Mouse (Mus musculus) lung, postnatal 0 days (tissue): ENCODE results near the gene Aqp9. TPM values are rescaled to one million over a fixed set of nuclear protein-coding genes. Genes with fewer than 3 reads are reported as not detected.

Source experiments
- ATAC-seq: fragments of 200-750 bp; cut with Nextera tagmentation; 2 replicates; pipeline ENCODE4 v1.8.0; 2017; ENCODE audit warnings: moderate library complexity
- DNase-seq: peaks from one replicate; pipeline ENCODE4 v3.0.0-alpha.2; 2016; ENCODE audit warnings: low spot score
- H3K27ac ChIP-seq: fragments of 300-500 bp; sonication (generic); 2 replicates; pipeline ENCODE4 v1.5.1; 2014; ENCODE audit warnings: antibody characterized with exemption, mild to moderate bottlenecking, low read length, mixed read lengths
- H3K27me3 ChIP-seq: fragments of 300-500 bp; sonication (generic); replicated peaks from 2 replicates; pipeline ENCODE4 v1.6.1; 2014; ENCODE audit warnings: low read length, mixed read lengths; ENCODE audit not compliant: insufficient read depth
- H3K36me3 ChIP-seq: fragments of 300-500 bp; sonication (generic); 2 replicates; pipeline ENCODE4 v1.6.1; 2014; ENCODE audit warnings: low read length, mixed read lengths; ENCODE audit not compliant: insufficient read depth
- H3K4me1 ChIP-seq: fragments of 300-500 bp; sonication (generic); 2 replicates; pipeline ENCODE4 v1.6.1; 2014; ENCODE audit warnings: antibody characterized with exemption, low read depth, low read length, mixed read lengths; ENCODE audit not compliant: insufficient read depth
- H3K4me2 ChIP-seq: fragments of 300-500 bp; sonication (generic); replicated peaks from 2 replicates; pipeline ENCODE4 v1.6.1; 2014; ENCODE audit warnings: low read depth, mild to moderate bottlenecking, low read length, moderate library complexity, mixed read lengths
- H3K4me3 ChIP-seq: fragments of 300-500 bp; sonication (generic); 2 replicates; pipeline ENCODE4 v1.5.1; 2014; ENCODE audit warnings: low read depth, low read length
- H3K9ac ChIP-seq: fragments of 300-500 bp; sonication (generic); replicated peaks from 2 replicates; pipeline ENCODE4 v1.6.1; 2014; ENCODE audit warnings: low read depth, mild to moderate bottlenecking
- H3K9me3 ChIP-seq: fragments of 300-500 bp; sonication (generic); 2 replicates; pipeline ENCODE4 v1.6.1; 2016; ENCODE audit warnings: low read length, mixed read lengths
- CTCF ChIP-seq: IDR thresholded peaks from 2 replicates; pipeline ENCODE4 v1.5.1; 2016; ENCODE audit warnings: antibody characterized with exemption, mild to moderate bottlenecking
- EP300 ChIP-seq: IDR thresholded peaks from 2 replicates; pipeline ENCODE4 v1.6.1; 2016; ENCODE audit warnings: antibody characterized with exemption, mild to moderate bottlenecking, control low read depth
- WGBS: fragments of 180-500 bp; shearing (Covaris S2); extraction: QIAGEN DNeasy Blood & Tissue Kit; methylation state at CpG from one replicate; pipeline ENCODE4 v1.1.7; 2014; 5-methylcytosine and 5-hydroxymethylcytosine counted together
- polyA plus RNA-seq: library from polyadenylated mRNA; unstranded; fragments of >200 nt; fragmentation: Nextera tagmentation; extraction: Ambion mirVana; gene quantifications from 2 replicates; pipeline ENCODE4 v1.2.1, GENCODE M21; 2015

Gene Aqp9
- polyA plus RNA-seq, 1 experiment from 2014 or later = 0.78 TPM

DNA sequence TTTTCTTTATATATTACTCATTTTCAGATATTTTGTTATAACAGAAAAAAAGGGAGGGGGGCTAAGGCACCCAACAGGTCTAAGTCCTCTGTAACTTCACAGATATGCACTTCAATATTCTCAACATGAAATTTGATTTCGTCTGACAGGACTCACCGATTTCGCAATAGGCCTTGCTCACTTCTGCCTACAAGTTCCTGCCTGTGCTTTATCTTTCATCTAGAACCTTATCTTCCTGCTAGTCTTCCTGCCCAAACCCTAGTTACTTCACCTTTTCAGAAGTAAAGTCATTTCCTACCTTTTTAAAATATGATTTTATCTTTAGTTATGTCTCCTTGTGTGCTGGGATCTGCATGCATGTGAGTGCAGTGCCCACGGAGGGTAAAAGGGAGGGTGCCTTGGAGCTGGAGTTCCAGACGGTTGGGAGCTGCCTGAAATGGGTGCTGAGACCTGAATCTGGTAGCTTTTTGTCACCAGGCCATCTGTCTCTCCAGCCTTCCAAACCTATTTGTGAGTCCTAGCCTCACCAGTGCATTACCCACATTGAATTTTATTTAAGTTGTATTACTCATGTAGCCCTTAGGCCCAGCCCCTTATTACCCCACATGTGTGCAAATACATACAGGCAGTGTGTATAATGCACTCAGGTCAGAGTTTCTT, 6.0 kb upstream of the Aqp9 start:
- ATAC-seq = no peak
- DNase-seq = no peak
- WGBS = 66% methylated on average over 5 of the region's 5 CpGs
- Histone ChIP-seq H3K9me3 (no peaks in the 10 kb centered on the region), H3K4me3 (no peak overlapping the region), H3K27ac (no peak overlapping the region), H3K4me2 (no peak overlapping the region), H3K36me3 (no peaks in the 10 kb centered on the region), H3K9ac (no peak overlapping the region), H3K4me1 (no peaks in the 10 kb centered on the region), H3K27me3 (no peaks in the 10 kb centered on the region)
- no peak for TF ChIP-seq CTCF
- TF ChIP-seq EP300 = no peak

GRCm38 (mm10) chr9:71173533-71173932, 5.1 kb upstream of the Aqp9 start:
- Histone ChIP-seq H3K4me3 (no peak overlapping the region), H3K4me1 (no peaks in the 10 kb centered on the region), H3K27me3 (no peaks in the 10 kb centered on the region), H3K9me3 (no peaks in the 10 kb centered on the region), H3K9ac (no peak overlapping the region), H3K27ac (no peak overlapping the region), H3K36me3 (no peaks in the 10 kb centered on the region), H3K4me2 (no peak overlapping the region)
- 57% methylated on average over 9 of the region's 9 CpGs for WGBS
- DNase-seq = no peak
- no peak for TF ChIP-seq CTCF
- TF ChIP-seq EP300 = no peak
- ATAC-seq = no peak

DNA sequence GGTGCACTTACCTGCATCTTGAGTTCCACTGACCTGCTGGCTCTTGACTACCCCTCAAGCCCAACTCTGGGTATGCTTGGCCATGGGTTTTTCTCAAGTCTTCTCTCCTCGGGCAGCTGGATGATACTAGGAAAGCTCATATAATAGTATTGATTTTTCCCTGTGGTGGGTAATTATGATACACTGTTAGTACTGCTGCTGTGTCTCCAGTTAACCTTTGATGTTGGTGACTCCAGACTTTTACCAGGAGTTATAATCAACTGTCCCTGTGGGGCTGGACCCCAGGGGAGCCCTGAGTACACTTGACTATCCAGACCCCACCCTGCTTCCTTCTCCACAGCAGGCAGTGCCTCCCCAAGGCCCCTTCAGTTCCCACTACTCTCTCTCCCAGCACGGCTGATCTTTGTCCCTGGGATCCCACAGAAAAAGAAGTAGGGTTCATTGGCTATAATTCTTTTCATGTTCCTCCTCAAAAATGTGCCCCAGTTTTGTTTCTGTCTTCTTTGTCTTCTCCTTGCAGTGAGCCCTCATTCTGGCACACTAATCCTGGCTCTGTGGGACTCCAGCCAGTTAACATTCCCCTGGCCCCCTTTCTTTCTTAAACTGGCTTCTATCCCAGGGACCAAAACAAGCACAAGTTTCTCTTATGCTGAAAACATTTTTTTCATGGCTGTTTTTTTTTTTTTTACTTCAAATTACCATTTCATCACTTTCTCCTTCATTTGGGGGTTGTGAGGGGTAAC, 838 bp downstream of the Aqp9 start:
- no peaks in the 10 kb centered on the region for H3K27me3 ChIP-seq
- TF ChIP-seq CTCF (no peak), EP300 (no peak)
- H3K9me3 ChIP-seq = no peaks in the 10 kb centered on the region
- ATAC-seq (no peak; the same call in 1 of the 2 replicates), DNase-seq (no peak)
- no peak overlapping the region for H3K4me3 ChIP-seq
- H3K36me3 ChIP-seq = no peaks in the 10 kb centered on the region
- WGBS = 47% methylated on average over 2 of the region's 2 CpGs
- H3K27ac ChIP-seq = no peak overlapping the region
- no peak overlapping the region for H3K4me2 ChIP-seq
- H3K9ac ChIP-seq = no peak overlapping the region
- H3K4me1 ChIP-seq = peaks cover 3% of the 10 kb centered on the region; the same call in 1 of the 2 replicates

DNA sequence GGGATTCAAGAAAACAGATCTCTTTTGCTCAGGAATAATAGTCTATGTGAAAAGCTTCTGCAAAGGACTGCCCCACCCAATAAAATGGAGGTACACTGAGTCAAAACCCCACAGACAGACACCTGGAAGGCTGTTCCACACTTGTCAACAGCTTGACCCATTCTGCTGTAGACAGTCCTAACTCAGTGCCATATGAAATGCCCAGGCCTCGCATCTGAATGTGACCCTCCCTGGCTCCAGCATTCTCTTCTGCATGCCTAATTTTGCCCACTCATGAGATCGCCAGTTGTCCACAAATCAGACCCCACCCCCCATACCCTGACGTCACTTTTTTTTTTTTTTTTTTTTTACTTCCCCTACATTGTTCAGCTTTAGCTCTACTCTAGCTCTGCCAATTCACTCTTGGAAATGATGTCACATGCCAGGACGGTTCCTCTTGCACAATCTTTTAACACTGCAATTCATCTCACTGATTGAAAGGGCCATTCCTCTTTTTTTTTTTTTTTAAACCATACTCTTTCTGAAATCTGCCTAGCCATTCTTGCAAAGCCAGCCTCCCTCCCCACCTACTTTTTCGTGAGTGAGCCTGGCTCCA, 1.5 kb downstream of the Aqp9 start:
- Histone ChIP-seq H3K36me3 (no peaks in the 10 kb centered on the region), H3K27me3 (no peaks in the 10 kb centered on the region), H3K9me3 (no peaks in the 10 kb centered on the region), H3K4me1 (peaks cover 3% of the 10 kb centered on the region; the same call in 1 of the 2 replicates), H3K9ac (no peak overlapping the region), H3K4me2 (no peak overlapping the region), H3K4me3 (no peak overlapping the region), H3K27ac (no peak overlapping the region)
- TF ChIP-seq CTCF = no peak
- 0 out of 2 replicates have a peak, but pooled peaks have one; percentile 25 for TF ChIP-seq EP300
- ATAC-seq (peak; percentile 73), DNase-seq (peak; percentile 81)
- WGBS = 36% methylated on average over 5 of the region's 5 CpGs

- H3K9me3 ChIP-seq = no peaks in the 10 kb centered on the region
- 87% methylated on average over 5 of the region's 5 CpGs for WGBS
- no peak overlapping the region for H3K9ac ChIP-seq
- H3K4me1 ChIP-seq = peaks cover 3% of the 10 kb centered on the region; the same call in 1 of the 2 replicates
- H3K4me3 ChIP-seq = no peak overlapping the region
- no peak overlapping the region for H3K4me2 ChIP-seq
- DNase-seq (no peak), ATAC-seq (no peak)
- H3K27me3 ChIP-seq = no peaks in the 10 kb centered on the region
- TF ChIP-seq EP300 (no peak), CTCF (no peak)
- no peaks in the 10 kb centered on the region for H3K36me3 ChIP-seq
- H3K27ac ChIP-seq = no peak overlapping the region
Measured at GRCm38 (mm10) chr9:71166019-71166705, 2.3 kb downstream of the Aqp9 start.

DNA sequence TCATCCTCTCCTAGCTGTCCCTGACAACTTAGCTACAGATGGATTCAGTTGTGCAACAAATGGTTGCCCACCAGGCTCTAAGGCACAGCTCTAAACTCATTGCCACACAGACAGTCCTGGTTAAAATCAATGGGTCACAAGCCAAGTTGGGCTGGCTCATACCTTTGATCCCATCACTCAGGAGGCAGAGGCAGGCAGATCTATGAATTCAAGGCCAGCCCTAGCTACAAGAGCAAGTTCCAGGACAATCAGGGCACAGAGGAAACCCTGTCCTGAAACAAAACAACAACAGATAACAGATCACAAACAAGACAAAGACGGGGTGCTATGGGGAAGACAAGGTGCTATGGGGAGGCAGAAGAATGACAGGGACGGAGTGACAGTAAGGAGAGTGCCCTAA, 3.0 kb downstream of the Aqp9 start:
- Histone ChIP-seq H3K9me3 (no peaks in the 10 kb centered on the region), H3K4me3 (no peak overlapping the region), H3K27ac (no peak overlapping the region), H3K36me3 (no peaks in the 10 kb centered on the region), H3K4me1 (peaks cover 3% of the 10 kb centered on the region; the same call in 1 of the 2 replicates), H3K4me2 (no peak overlapping the region), H3K9ac (no peak overlapping the region), H3K27me3 (no peaks in the 10 kb centered on the region)
- ATAC-seq (no peak), DNase-seq (no peak)
- no peak for TF ChIP-seq EP300
- no peak for TF ChIP-seq CTCF
- WGBS = 72% methylated on average over 2 of the region's 2 CpGs
